Mouse (Mus musculus) intestine, postnatal 0 days (tissue): Measurements from ENCODE around the gene Cphx2. TPM values are rescaled to one million over a fixed set of nuclear protein-coding genes. Genes with fewer than 3 reads are reported as not detected.
A peak's percentile ranks its signal among the peaks of the same experiment; 100 is the strongest.
"Not testable (repeated sequence)": the region's sequence is repeated elsewhere in the genome, so short reads cannot be mapped to it uniquely, and the experiment has no call there.

ENCODE experiments used
- ATAC-seq: fragments of 200-750 bp; cut with Nextera tagmentation; 2 replicates; pipeline ENCODE4 v1.8.0; 2017; ENCODE audit warnings: mild to moderate bottlenecking, moderate TSS enrichment, moderate library complexity
- H3K27ac ChIP-seq: fragments of 300-500 bp; sonication (generic); 2 replicates; pipeline ENCODE4 v1.5.1; 2014; ENCODE audit warnings: mild to moderate bottlenecking, low read depth, low read length, moderate library complexity
- H3K27me3 ChIP-seq: fragments of 300-500 bp; sonication (generic); replicated peaks from 2 replicates; pipeline ENCODE4 v1.6.1; 2014; ENCODE audit warnings: low read length, mixed read lengths; ENCODE audit not compliant: control insufficient read depth, insufficient read depth
- H3K36me3 ChIP-seq: fragments of 300-500 bp; sonication (generic); 2 replicates; pipeline ENCODE4 v1.6.1; 2014; ENCODE audit warnings: mild to moderate bottlenecking, moderate library complexity; ENCODE audit not compliant: control insufficient read depth, insufficient read depth
- H3K4me1 ChIP-seq: fragments of 300-500 bp; sonication (generic); replicated peaks from 2 replicates; pipeline ENCODE4 v1.6.1; 2014; ENCODE audit warnings: antibody characterized with exemption, low read length, mixed read lengths; ENCODE audit not compliant: control insufficient read depth, insufficient read depth
- H3K4me2 ChIP-seq: fragments of 300-500 bp; sonication (generic); replicated peaks from 2 replicates; pipeline ENCODE4 v1.6.1; 2014; ENCODE audit warnings: low read depth, mild to moderate bottlenecking, moderate library complexity
- H3K4me3 ChIP-seq: fragments of 300-500 bp; sonication (generic); 2 replicates; pipeline ENCODE4 v1.5.1; 2014; ENCODE audit warnings: low read depth, low read length
- H3K9ac ChIP-seq: fragments of 300-500 bp; sonication (generic); 2 replicates; pipeline ENCODE4 v1.6.1; 2014; ENCODE audit warnings: mild to moderate bottlenecking, low read depth, low read length
- H3K9me3 ChIP-seq: fragments of 300-500 bp; sonication (generic); 2 replicates; pipeline ENCODE4 v1.6.1; 2016; ENCODE audit warnings: mixed run types; ENCODE audit not compliant: control insufficient read depth
- WGBS: fragments of 180-500 bp; shearing (Covaris S2); extraction: QIAGEN DNeasy Blood & Tissue Kit; methylation state at CpG from one replicate; pipeline ENCODE4 v1.1.7; 2014; 5-methylcytosine and 5-hydroxymethylcytosine counted together
- polyA plus RNA-seq: library from polyadenylated mRNA; unstranded; fragments of >200 nt; fragmentation: Nextera tagmentation; extraction: Ambion mirVana; gene quantifications from 2 replicates; pipeline ENCODE4 v1.2.1, GENCODE M21; 2015

Gene Cphx2
- polyA plus RNA-seq: not detected in 2 replicates

GRCm38 (mm10) chr14:26081216-26081615 is at the start of gene Cphx2:
TSS of gene Cphx2 (plus strand) at chr14:26081516.
- H3K9me3 ChIP-seq, H3K9ac ChIP-seq, ATAC-seq, H3K4me2 ChIP-seq, H3K4me1 ChIP-seq, H3K27ac ChIP-seq, H3K36me3 ChIP-seq, H3K4me3 ChIP-seq, H3K27me3 ChIP-seq: not testable (repeated sequence)
- no CpG with 5 or more reads among the region's 6 CpGs for WGBS

GRCm38 (mm10) chr14:26034364-26034763 is 47.0 kb upstream of the Cphx2 start:
- H3K9me3 ChIP-seq, H3K4me1 ChIP-seq, H3K9ac ChIP-seq, H3K4me3 ChIP-seq, H3K4me2 ChIP-seq, H3K27ac ChIP-seq, H3K36me3 ChIP-seq, H3K27me3 ChIP-seq: not testable (repeated sequence)
- ATAC-seq: 0 out of 2 replicates have a peak, but pooled peaks have one; percentile 19
- no CpG with 5 or more reads among the region's 3 CpGs for WGBS

GRCm38 (mm10) chr14:26035439-26035838 is 45.9 kb upstream of the Cphx2 start:
- H3K27me3 ChIP-seq, H3K27ac ChIP-seq, H3K36me3 ChIP-seq, H3K4me2 ChIP-seq, H3K9ac ChIP-seq, ATAC-seq, H3K4me3 ChIP-seq, H3K4me1 ChIP-seq, H3K9me3 ChIP-seq: not testable (repeated sequence)
- no CpG with 5 or more reads among the region's 6 CpGs for WGBS

GRCm38 (mm10) chr14:26042611-26043010 is 38.7 kb upstream of the Cphx2 start, which contains the start of gene Gm9780:
TSS of gene Gm9780 (minus strand) at chr14:26042711.
- not testable (repeated sequence) for H3K27ac ChIP-seq, H3K27me3 ChIP-seq, H3K9ac ChIP-seq, H3K9me3 ChIP-seq, H3K4me2 ChIP-seq, ATAC-seq, H3K4me1 ChIP-seq, H3K4me3 ChIP-seq, H3K36me3 ChIP-seq
- no CpG with 5 or more reads among the region's 26 CpGs for WGBS

- H3K27me3 ChIP-seq, ATAC-seq, H3K4me1 ChIP-seq, H3K9ac ChIP-seq, H3K36me3 ChIP-seq, H3K4me3 ChIP-seq, H3K9me3 ChIP-seq, H3K4me2 ChIP-seq, H3K27ac ChIP-seq: not testable (repeated sequence)
- WGBS: no CpG with 5 or more reads among the region's 5 CpGs
Measured at GRCm38 (mm10) chr14:26045007-26045406, 36.3 kb upstream of the Cphx2 start.

- ATAC-seq, H3K9me3 ChIP-seq, H3K27ac ChIP-seq, H3K4me2 ChIP-seq, H3K4me3 ChIP-seq, H3K36me3 ChIP-seq, H3K27me3 ChIP-seq, H3K9ac ChIP-seq, H3K4me1 ChIP-seq: not testable (repeated sequence)
- no CpG with 5 or more reads among the region's 8 CpGs for WGBS
Measured at GRCm38 (mm10) chr14:26047026-26047425, 34.3 kb upstream of the Cphx2 start.

- H3K4me3 ChIP-seq, H3K4me1 ChIP-seq, H3K9me3 ChIP-seq, H3K27me3 ChIP-seq, H3K9ac ChIP-seq, H3K4me2 ChIP-seq, ATAC-seq, H3K36me3 ChIP-seq, H3K27ac ChIP-seq: not testable (repeated sequence)
- no CpG with 5 or more reads among the region's 9 CpGs for WGBS
Measured at GRCm38 (mm10) chr14:26048767-26049166, 32.5 kb upstream of the Cphx2 start.

- H3K27me3 ChIP-seq: not testable (repeated sequence)
- no CpG with 5 or more reads among the region's 3 CpGs for WGBS
Measured at GRCm38 (mm10) chr14:26058184-26058583, 23.1 kb upstream of the Cphx2 start.

GRCm38 (mm10) chr14:26059362-26059761 is 22.0 kb upstream of the Cphx2 start:
- H3K9ac ChIP-seq, H3K27ac ChIP-seq, H3K27me3 ChIP-seq, H3K9me3 ChIP-seq, H3K4me1 ChIP-seq, H3K4me2 ChIP-seq, H3K36me3 ChIP-seq, ATAC-seq, H3K4me3 ChIP-seq: not testable (repeated sequence)
- no CpG with 5 or more reads among the region's 6 CpGs for WGBS

More at GRCm38 (mm10) chr14:26058184-26058583, 23.1 kb upstream of the Cphx2 start:
- not testable (repeated sequence) for H3K27ac ChIP-seq, H3K36me3 ChIP-seq, H3K9ac ChIP-seq, H3K4me2 ChIP-seq, H3K4me1 ChIP-seq, H3K9me3 ChIP-seq, H3K4me3 ChIP-seq, ATAC-seq
